Mouse (Mus musculus) liver, adult 2 months (tissue): ENCODE results near the gene Tmem140.

ENCODE experiments used
- CTCF ChIP-seq: fragments of 200-500 bp; IDR thresholded peaks from 2 replicates; pipeline ENCODE4 v1.5.1; 2011; ENCODE audit warnings: low read depth, low read length, control low read depth
- POLR2A ChIP-seq: fragments of 200-500 bp; IDR thresholded peaks from 2 replicates; pipeline ENCODE4 v1.6.1; 2011; ENCODE audit warnings: low read length, control low read depth; ENCODE audit not compliant: insufficient read depth; ENCODE audit errors: extremely low read depth

GRCm38 (mm10) chr6:34865213-34865612 is 2.3 kb downstream of the Tmem140 start:
- TF ChIP-seq CTCF: no peak
- TF ChIP-seq POLR2A: no peak
